Mouse (Mus musculus) erythroblast, embryonic 14.5 days (primary cell): ENCODE measurements around the gene Cyb5r4.
"Not testable (repeated sequence)": the region's sequence is repeated elsewhere in the genome, so short reads cannot be mapped to it uniquely, and the experiment has no call there.

Experiments used
- GATA1 ChIP-seq: IDR thresholded peaks from 2 replicates; pipeline ENCODE4 v1.6.1; 2012; ENCODE audit warnings: low read length, inconsistent platforms, mixed read lengths
- TAL1 ChIP-seq: IDR thresholded peaks from 3 replicates; pipeline ENCODE4 v1.6.1; 2012; ENCODE audit warnings: low read length, inconsistent platforms, mixed read lengths

GRCm38 (mm10) chr9:86972471-86972870 is 49.3 kb upstream of the Cyb5r4 start:
- TF ChIP-seq GATA1, TAL1: not testable (repeated sequence)
